ENCODE assay signal across 25 mouse cellular contexts in genomic region chr12:4558013-4558412, GRCm38 (mm10). TPM values are rescaled to one million over a fixed set of nuclear protein-coding genes. Genes with fewer than 3 reads are reported as not detected.
A peak's percentile ranks its signal among the peaks of the same experiment; 100 is the strongest.
DNase-seq lines count a peak whose midpoint lies in the region; ATAC-seq and TF ChIP-seq lines count a peak whose summit lies in the region.
"Had no signal": no experiment of that assay in that cellular context is flagged by ENCODE, and none has a peak within 500 bp of the region (broad histone marks: within the 10 kb centered on the region; RNA-seq: fewer than 3 reads in every experiment).

No protein-coding gene starts in this region.

- H3ac ChIP-seq in myocyte (ENCODE audit: control insufficient read depth, insufficient read length) = no peak overlapping the region

- TF ChIP-seq POLR2A in myocyte (IDR thresholded peaks at IDR 0.05; ENCODE audit: insufficient read length, low read depth) = no peak

- 92% methylated on average over 3 of the region's 3 CpGs for WGBS in heart, embryonic 15.5 days
- WGBS in hindbrain, embryonic 16.5 days = 73% methylated on average over 3 of the region's 3 CpGs

- no peak overlapping the region for H3K4me3 ChIP-seq in heart, embryonic 15.5 days
- H3K4me3 ChIP-seq in myocyte = no peak overlapping the region
- no peak overlapping the region for H3K4me3 ChIP-seq in hindbrain, embryonic 16.5 days (ENCODE audit: low read length)
- H3K4me3 ChIP-seq: embryonic facial prominence, embryonic 12.5 days; forebrain, embryonic 12.5 days; heart, adult 2 months; hindbrain, embryonic 10.5 days; kidney, embryonic 15.5 days had no signal

- H3K4me2 ChIP-seq in heart, embryonic 15.5 days = no peak overlapping the region
- H3K4me2 ChIP-seq in myocyte (ENCODE audit: low read depth) = peak overlapping the region; percentile 20
- H3K4me2 ChIP-seq in hindbrain, embryonic 16.5 days (ENCODE audit: low read length) = no peak overlapping the region
- H3K4me2 ChIP-seq: embryonic facial prominence, embryonic 12.5 days; forebrain, embryonic 12.5 days; hindbrain, embryonic 14.5 days; kidney, embryonic 15.5 days had no signal

- no peaks in the 10 kb centered on the region for H3K27me3 ChIP-seq in heart, embryonic 15.5 days
- no peaks in the 10 kb centered on the region for H3K27me3 ChIP-seq in myocyte (ENCODE audit: control insufficient read depth, insufficient read depth, insufficient read length)
- H3K27me3 ChIP-seq in hindbrain, embryonic 16.5 days (replicated peaks; ENCODE audit: control insufficient read depth, insufficient read depth, low read length) = no peaks in the 10 kb centered on the region
- H3K27me3 ChIP-seq: embryonic facial prominence, embryonic 12.5 days; forebrain, embryonic 12.5 days; kidney, embryonic 15.5 days had no signal

- no peaks in the 10 kb centered on the region for H3K9me3 ChIP-seq in heart, embryonic 15.5 days (replicated peaks)
- no peaks in the 10 kb centered on the region for H3K9me3 ChIP-seq in hindbrain, embryonic 16.5 days (ENCODE audit: control insufficient read depth, low read length)
- H3K9me3 ChIP-seq: embryonic facial prominence, embryonic 12.5 days; forebrain, embryonic 12.5 days; kidney, embryonic 15.5 days had no signal

- intact Hi-C loops in heart, postnatal 36 days (cut with DNase I) = no loop called here
- intact Hi-C loops in heart, postnatal 25 days (cut with DNase I) = loop anchor here (10.0 kb wide), 1 partner anchor 633 kb away; no protein-coding TSS in a partner anchor

- H3K9ac ChIP-seq in heart, embryonic 15.5 days = no peak overlapping the region
- no peak overlapping the region for H3K9ac ChIP-seq in hindbrain, embryonic 16.5 days (ENCODE audit: low read depth, low read length)
- H3K9ac ChIP-seq: embryonic facial prominence, embryonic 12.5 days; forebrain, embryonic 12.5 days; hindbrain, embryonic 14.5 days; kidney, embryonic 15.5 days had no signal

- no peaks in the 10 kb centered on the region for H3K79me2 ChIP-seq in myocyte (ENCODE audit: control insufficient read depth, insufficient read depth)

- no peak for ATAC-seq in heart, embryonic 15.5 days (replicated peaks; ENCODE audit: insufficient number of reproducible peaks, insufficient read depth, low FRiP score, low read depth)
- no peak for ATAC-seq in hindbrain, embryonic 16.5 days
- ATAC-seq: forebrain, embryonic 16.5 days had no signal

- peaks cover 14% of the 10 kb centered on the region for H3K4me1 ChIP-seq in heart, embryonic 15.5 days (replicated peaks)
- H3K4me1 ChIP-seq in hindbrain, embryonic 16.5 days (ENCODE audit: control insufficient read depth, insufficient read depth, low read depth, low read length) = no peaks in the 10 kb centered on the region
- H3K4me1 ChIP-seq: embryonic facial prominence, embryonic 12.5 days; forebrain, embryonic 12.5 days; hindbrain, embryonic 10.5 days had no signal

- peak overlapping the region; percentile 65 for H3K27ac ChIP-seq in heart, embryonic 15.5 days
- H3K27ac ChIP-seq in hindbrain, embryonic 16.5 days (ENCODE audit: low read depth, low read length) = no peak overlapping the region
- H3K27ac ChIP-seq: embryonic facial prominence, embryonic 12.5 days; forebrain, embryonic 12.5 days; heart, adult 2 months; hindbrain, embryonic 10.5 days; hindbrain, embryonic 14.5 days; kidney, embryonic 15.5 days had no signal

- DNase-seq in heart, adult 11 months = peak; percentile 40
- DNase-seq in heart, postnatal 36 days = no peak
- DNase-seq in heart, postnatal 25 days (ENCODE audit: low spot score) = no peak
- DNase-seq in 3T3-L1 (ENCODE audit: low read depth, low spot score) = peak; percentile 63
- DNase-seq: cerebellum, adult 2 months; cerebellum, postnatal 10 days; embryo, embryonic 11 days had no signal

- H3K36me3 ChIP-seq in heart, embryonic 15.5 days = no peaks in the 10 kb centered on the region
- no peaks in the 10 kb centered on the region for H3K36me3 ChIP-seq in myocyte (ENCODE audit: control insufficient read depth, insufficient read depth)
- no peaks in the 10 kb centered on the region for H3K36me3 ChIP-seq in hindbrain, embryonic 16.5 days (ENCODE audit: control insufficient read depth, insufficient read depth, low read length)
- H3K36me3 ChIP-seq: embryonic facial prominence, embryonic 12.5 days; forebrain, embryonic 12.5 days; hindbrain, embryonic 10.5 days; kidney, embryonic 15.5 days had no signal

TF ChIP-seq in myocyte, 11 proteins besides CTCF, POLR2A, EP300 and RAD21:
- TF ChIP-seq E2F4 (IDR thresholded peaks at IDR 0.05; ENCODE audit: insufficient read depth) (no peak), CEBPB (IDR thresholded peaks at IDR 0.05; ENCODE audit: insufficient read depth, poor library complexity, severe bottlenecking) (peak; percentile 52; the same call in 1 of the 2 replicates)

RNA-seq across cellular contexts. Expression of gene Itsn2, which starts 34.4 kb away (rescaled TPM):
- total RNA-seq in heart, postnatal 36 days (2021) = 10 to 100 TPM; 35.4 to 43.5 TPM
- 33.1 and 35.4 TPM in 2 replicates for polyA plus RNA-seq in heart, embryonic 15.5 days (2015; fragmentation: Nextera tagmentation; extraction: Ambion mirVana)
- total RNA-seq in heart, postnatal 25 days (2021) = 10 to 100 TPM; 40.0 to 48.1 TPM
- 8.4 TPM for polyA plus RNA-seq in myocyte (2012; fragmentation: generic; extraction: Trizol)
- 22.0 and 24.4 TPM in 2 replicates for polyA plus RNA-seq in hindbrain, embryonic 16.5 days (2015; fragmentation: Nextera tagmentation; extraction: Ambion mirVana)

RNA-seq across cellular contexts. Expression of gene Gm3625, which starts 34.7 kb away (rescaled TPM):
- total RNA-seq in heart, postnatal 36 days (2021) = not detected
- polyA plus RNA-seq in heart, embryonic 15.5 days (2015; fragmentation: Nextera tagmentation; extraction: Ambion mirVana) = not detected in 2 replicates
- not detected for total RNA-seq in heart, postnatal 25 days (2021)
- not detected for polyA plus RNA-seq in myocyte (2012; fragmentation: generic; extraction: Trizol)
- polyA plus RNA-seq in hindbrain, embryonic 16.5 days (2015; fragmentation: Nextera tagmentation; extraction: Ambion mirVana) = not detected in 2 replicates
- total RNA-seq: adrenal gland, adult 2 months; adrenal gland, postnatal 36 days; gastrocnemius, postnatal 10 days; gastrocnemius, postnatal 4 days; heart, adult 2 months had no signal
- polyA plus RNA-seq: adrenal gland, adult 2 months; C2C12; cerebellum, adult 2 months; embryonic facial prominence, embryonic 12.5 days; forebrain, embryonic 12.5 days; forebrain, embryonic 16.5 days; frontal cortex, adult 2 months; heart, adult 2 months; hindbrain, embryonic 10.5 days; hindbrain, embryonic 14.5 days; intestine, embryonic 16.5 days; kidney, adult 2 months; kidney, embryonic 15.5 days had no signal

Comparison
In these comparisons a context has a peak if more than half of its experiments do, and no peak if none do; other contexts are left out.
1. DNase-seq: peak in heart, adult 11 months (single experiment) and 3T3-L1 (single experiment); none in heart, postnatal 36 days (0 of 2) and heart, postnatal 25 days (single experiment).